Mouse (Mus musculus) limb, embryonic 12.5 days (tissue): ENCODE measurements at regions not wholly inside any gene's neighbourhood (a gene's known extent, or its start where the extent isn't known, plus 50 kb on each side); places are given as distances from the start of the nearest gene placed in this dataset.

ENCODE experiments used
- ATAC-seq: fragments of 200-750 bp; cut with Nextera tagmentation; 2 replicates; pipeline ENCODE4 v1.8.0; 2017; ENCODE audit warnings: low read depth, moderate TSS enrichment; ENCODE audit not compliant: insufficient number of reproducible peaks, insufficient read depth, low FRiP score, low TSS enrichment
- H3K27ac ChIP-seq: fragments of 300-500 bp; sonication (generic); 2 replicates; pipeline ENCODE4 v1.5.1; 2016; ENCODE audit warnings: mild to moderate bottlenecking, moderate library complexity
- H3K27me3 ChIP-seq: fragments of 300-500 bp; sonication (generic); 2 replicates; pipeline ENCODE4 v1.6.1; 2016; ENCODE audit warnings: mild to moderate bottlenecking, moderate library complexity
- H3K36me3 ChIP-seq: fragments of 300-500 bp; sonication (generic); 2 replicates; pipeline ENCODE4 v1.6.1; 2016; ENCODE audit warnings: mild to moderate bottlenecking, moderate library complexity
- H3K4me1 ChIP-seq: fragments of 300-500 bp; sonication (generic); replicated peaks from 2 replicates; pipeline ENCODE4 v1.6.1; 2016
- H3K4me2 ChIP-seq: fragments of 300-500 bp; sonication (generic); 2 replicates; pipeline ENCODE4 v1.6.1; 2016; ENCODE audit warnings: mild to moderate bottlenecking, moderate library complexity
- H3K4me3 ChIP-seq: fragments of 300-500 bp; sonication (generic); replicated peaks from 2 replicates; pipeline ENCODE4 v1.5.1; 2016; ENCODE audit warnings: mild to moderate bottlenecking
- H3K9ac ChIP-seq: fragments of 300-500 bp; sonication (generic); replicated peaks from 2 replicates; pipeline ENCODE4 v1.6.1; 2016; ENCODE audit warnings: mild to moderate bottlenecking, moderate library complexity
- H3K9me3 ChIP-seq: fragments of 300-500 bp; sonication (generic); 2 replicates; pipeline ENCODE4 v1.6.1; 2016; ENCODE audit warnings: mild to moderate bottlenecking, moderate library complexity
- WGBS: fragments of 180-500 bp; shearing (Covaris S2); methylation state at CpG from one replicate; pipeline ENCODE4 v1.1.7; 2016; 5-methylcytosine and 5-hydroxymethylcytosine counted together

DNA sequence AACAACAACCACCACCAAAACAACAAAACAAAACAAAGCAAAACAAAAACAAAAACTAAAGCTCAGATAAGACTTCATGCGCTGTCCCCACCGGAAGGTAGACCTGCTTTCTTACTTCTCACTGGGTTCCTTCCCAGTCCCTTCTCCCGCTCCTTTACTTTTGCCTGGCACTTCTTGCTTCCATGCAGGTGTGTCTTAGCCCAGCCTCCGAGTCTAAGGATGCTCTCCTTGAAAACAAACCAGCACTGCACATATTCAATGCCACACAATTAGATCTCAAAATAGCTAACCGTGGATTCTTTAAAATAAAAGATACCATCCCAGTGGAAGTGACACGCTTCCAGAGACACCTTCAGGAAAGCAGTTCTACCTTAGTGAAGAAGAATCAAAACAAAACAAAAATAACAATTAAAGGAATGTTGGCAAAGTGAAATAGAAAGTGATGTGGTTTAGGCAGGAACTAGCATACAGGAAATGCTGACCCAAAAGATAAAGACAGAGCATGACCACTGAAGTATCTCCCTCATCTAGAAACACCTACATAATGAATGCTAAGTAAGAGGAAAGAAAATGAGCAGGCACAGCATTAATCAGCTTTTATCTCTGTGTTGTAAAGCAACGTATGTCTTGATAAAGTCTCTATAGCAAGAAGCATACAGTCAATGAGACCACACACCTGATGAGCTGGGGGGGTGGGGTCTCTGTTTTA lies 358.5 kb upstream of the Id2 start:
- 86% methylated on average over 7 of the region's 7 CpGs for WGBS

DNA sequence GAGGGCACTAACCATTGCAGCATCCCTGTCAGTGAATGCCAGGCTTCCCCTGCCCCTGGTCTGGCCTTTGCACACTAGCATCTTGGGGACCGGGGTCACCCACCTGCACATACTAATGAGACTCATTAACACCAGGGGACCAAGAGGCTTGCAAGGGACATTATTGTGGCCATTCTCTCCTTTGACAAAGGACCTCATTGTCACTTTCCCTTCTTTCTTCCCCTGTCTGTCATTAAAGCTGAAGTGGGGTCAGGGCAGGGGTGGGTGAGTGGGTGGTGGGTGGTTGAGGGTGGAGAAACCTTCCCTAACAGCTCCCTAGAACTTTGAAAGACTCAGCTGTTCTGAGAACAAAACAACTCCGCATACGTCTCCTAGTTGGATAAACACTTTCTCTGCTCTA lies 356.4 kb upstream of the Id2 start:
- no peaks in the 10 kb centered on the region for H3K9me3 ChIP-seq

More for the DNA sequence above, 358.5 kb upstream of the Id2 start:
- Histone ChIP-seq H3K9me3 (no peaks in the 10 kb centered on the region), H3K4me1 (no peaks in the 10 kb centered on the region; the same call in 1 of the 2 replicates), H3K4me2 (no peak overlapping the region), H3K9ac (no peak overlapping the region), H3K27ac (no peak overlapping the region), H3K36me3 (no peaks in the 10 kb centered on the region), H3K27me3 (no peaks in the 10 kb centered on the region), H3K4me3 (no peak overlapping the region)
- no peak for ATAC-seq

DNA sequence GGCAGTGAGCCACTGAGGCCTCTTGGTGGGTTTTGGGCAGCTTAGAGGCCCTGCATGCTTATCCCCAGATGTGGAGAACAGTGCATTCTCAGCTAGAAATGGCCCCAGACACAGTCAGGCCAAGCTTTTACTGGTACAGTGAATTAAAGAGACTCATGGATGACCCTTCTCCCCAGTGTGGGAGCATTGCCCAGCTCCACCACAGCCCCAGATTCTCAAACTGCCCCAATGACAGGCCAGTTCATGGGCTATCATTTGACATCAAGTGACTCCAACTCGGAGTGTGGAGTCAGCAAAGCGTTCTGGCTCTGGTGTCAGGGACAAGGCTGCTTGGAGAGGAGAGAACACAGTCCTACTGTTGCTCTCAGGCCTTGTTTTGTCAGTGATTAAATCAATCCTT lies 354.2 kb upstream of the Id2 start:
- 87% methylated on average over 2 of the region's 2 CpGs for WGBS
- Histone ChIP-seq H3K36me3 (no peaks in the 10 kb centered on the region), H3K4me1 (no peaks in the 10 kb centered on the region; the same call in 1 of the 2 replicates), H3K4me2 (no peak overlapping the region), H3K27me3 (no peaks in the 10 kb centered on the region), H3K9me3 (no peaks in the 10 kb centered on the region), H3K9ac (no peak overlapping the region), H3K27ac (no peak overlapping the region), H3K4me3 (no peak overlapping the region)
- ATAC-seq: no peak

More for the DNA sequence above, 356.4 kb upstream of the Id2 start:
- ATAC-seq: no peak
- Histone ChIP-seq H3K9ac (no peak overlapping the region), H3K27ac (no peak overlapping the region), H3K4me1 (no peaks in the 10 kb centered on the region; the same call in 1 of the 2 replicates), H3K27me3 (no peaks in the 10 kb centered on the region), H3K4me2 (no peak overlapping the region), H3K4me3 (no peak overlapping the region), H3K36me3 (no peaks in the 10 kb centered on the region)
- WGBS: 44% methylated on average over 3 of the region's 3 CpGs

DNA sequence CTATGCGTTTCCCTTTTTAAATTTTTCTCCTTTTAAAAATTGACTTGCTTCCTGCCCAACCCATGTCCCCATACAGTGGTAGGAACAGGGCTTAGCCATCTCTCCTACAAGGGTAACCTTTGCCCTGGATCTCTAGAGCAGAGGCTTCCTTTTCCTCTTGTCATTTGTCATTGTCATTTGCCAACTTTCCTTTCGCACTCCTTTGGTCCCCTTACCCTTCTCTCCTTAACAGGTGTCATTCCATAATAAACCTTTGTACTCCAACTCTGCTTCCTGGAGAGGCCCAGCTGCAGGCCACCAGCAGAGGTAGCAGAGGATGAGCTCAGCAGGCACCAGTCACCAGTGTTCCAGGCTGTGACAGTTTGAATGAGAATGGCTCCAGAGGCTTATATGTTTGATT lies 347.4 kb upstream of the Id2 start:
- Histone ChIP-seq H3K36me3 (no peaks in the 10 kb centered on the region), H3K9me3 (no peaks in the 10 kb centered on the region), H3K4me1 (no peaks in the 10 kb centered on the region), H3K4me3 (no peak overlapping the region), H3K27ac (no peak overlapping the region), H3K4me2 (no peak overlapping the region), H3K27me3 (no peaks in the 10 kb centered on the region), H3K9ac (no peak overlapping the region)
- ATAC-seq: no peak
- 73% methylated on average over 2 of the region's 2 CpGs for WGBS

DNA sequence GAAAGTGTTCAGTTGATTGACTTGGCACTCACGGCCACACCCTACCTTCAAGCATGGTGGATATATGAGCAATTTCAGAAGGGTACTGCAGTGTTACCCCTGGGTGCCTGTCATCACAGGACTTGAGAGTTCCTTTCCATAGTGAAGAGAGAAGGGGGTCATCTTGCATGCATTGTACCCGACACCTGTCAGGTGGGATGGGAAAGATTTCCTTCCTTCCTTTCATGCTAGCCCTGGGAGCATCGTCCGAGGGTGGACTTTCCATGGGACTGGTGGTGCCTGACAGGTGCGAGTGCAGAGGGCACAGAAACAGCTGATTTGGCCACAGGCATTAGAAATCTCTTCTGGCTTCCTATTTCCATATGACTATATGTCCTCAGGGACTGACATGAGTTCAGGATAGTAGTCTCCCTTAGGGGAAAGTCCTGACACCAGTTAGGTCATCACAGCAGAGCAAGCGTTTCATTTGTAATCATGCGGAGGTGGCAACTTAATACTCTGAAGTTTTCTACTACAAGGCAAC lies 342.1 kb upstream of the Id2 start:
- Histone ChIP-seq H3K4me3 (no peak overlapping the region), H3K4me2 (no peak overlapping the region), H3K36me3 (no peaks in the 10 kb centered on the region), H3K9ac (no peak overlapping the region), H3K4me1 (peaks cover 18% of the 10 kb centered on the region), H3K27ac (no peak overlapping the region), H3K27me3 (no peaks in the 10 kb centered on the region), H3K9me3 (no peaks in the 10 kb centered on the region)
- WGBS: 89% methylated on average over 7 of the region's 7 CpGs
- ATAC-seq: no peak

DNA sequence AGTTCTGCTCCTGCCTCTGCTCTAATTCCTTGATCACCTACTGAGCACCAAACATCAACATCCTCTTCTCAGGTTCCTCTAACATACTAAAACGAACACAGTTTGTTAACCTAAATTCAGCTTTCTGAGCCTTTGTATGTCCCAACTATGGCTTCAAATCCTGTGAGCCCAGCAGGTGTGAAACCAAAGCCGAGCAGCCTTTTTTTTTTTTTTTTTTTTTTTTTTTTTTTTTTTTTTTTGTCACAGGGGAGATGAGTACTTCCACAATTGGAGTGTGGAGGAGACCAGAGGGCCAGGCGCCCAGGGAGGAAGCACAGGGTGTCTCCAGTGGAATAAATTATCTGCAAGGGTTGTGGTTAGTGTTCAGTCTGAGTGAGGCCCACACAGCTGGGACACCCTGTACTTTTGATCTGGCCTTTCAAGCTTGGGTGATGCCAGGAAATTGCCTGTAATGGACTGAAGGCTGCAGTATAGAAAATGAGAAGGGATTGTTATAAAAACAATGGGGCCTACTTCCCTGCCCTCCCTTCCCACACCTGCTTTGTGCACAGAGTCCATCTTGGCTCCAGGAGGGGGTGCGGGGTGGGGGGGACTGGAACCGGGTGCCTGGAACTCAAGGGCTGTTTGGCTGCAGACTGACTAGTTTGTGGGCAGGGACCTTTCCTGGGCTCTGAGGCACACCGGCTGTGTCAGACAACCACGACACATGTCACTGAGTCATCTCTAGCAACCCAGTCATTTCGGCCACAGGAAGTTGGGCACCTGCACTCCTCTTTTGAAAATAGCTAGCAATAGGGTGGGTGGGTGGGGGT lies 341.5 kb upstream of the Id2 start:
- Histone ChIP-seq H3K4me2 (no peak overlapping the region), H3K4me1 (peaks cover 18% of the 10 kb centered on the region), H3K27ac (no peak overlapping the region), H3K27me3 (no peaks in the 10 kb centered on the region), H3K9me3 (no peaks in the 10 kb centered on the region), H3K9ac (no peak overlapping the region), H3K36me3 (no peaks in the 10 kb centered on the region), H3K4me3 (no peak overlapping the region)
- no peak for ATAC-seq
- WGBS: 71% methylated on average over 8 of the region's 8 CpGs

DNA sequence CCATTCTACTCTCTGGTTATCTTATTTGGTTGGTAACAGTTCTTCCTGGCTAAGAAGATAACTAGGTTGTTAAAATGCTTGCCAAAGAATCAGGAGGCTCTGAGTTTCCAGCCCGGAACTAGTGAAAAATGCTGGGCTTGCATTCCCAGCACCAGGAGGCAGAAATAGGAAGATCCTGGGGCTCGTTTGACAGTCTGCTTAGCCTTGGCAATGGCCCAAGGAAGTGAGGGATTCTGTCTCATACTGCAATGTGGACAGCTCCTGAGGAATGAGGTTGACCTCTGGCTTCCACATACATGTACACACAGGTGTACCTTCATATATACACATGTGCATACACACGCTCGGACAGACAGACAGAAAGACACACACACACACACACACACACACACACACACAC lies 340.6 kb upstream of the Id2 start:
- no peaks in the 10 kb centered on the region for H3K9me3 ChIP-seq
- ATAC-seq: no peak
- WGBS: 69% methylated on average over 4 of the region's 4 CpGs
- no peak overlapping the region for H3K27ac ChIP-seq
- H3K36me3 ChIP-seq: no peaks in the 10 kb centered on the region
- H3K27me3 ChIP-seq: no peaks in the 10 kb centered on the region
- no peak overlapping the region for H3K4me2 ChIP-seq
- H3K4me3 ChIP-seq: no peak overlapping the region
- H3K4me1 ChIP-seq: peaks cover 18% of the 10 kb centered on the region
- H3K9ac ChIP-seq: no peak overlapping the region

DNA sequence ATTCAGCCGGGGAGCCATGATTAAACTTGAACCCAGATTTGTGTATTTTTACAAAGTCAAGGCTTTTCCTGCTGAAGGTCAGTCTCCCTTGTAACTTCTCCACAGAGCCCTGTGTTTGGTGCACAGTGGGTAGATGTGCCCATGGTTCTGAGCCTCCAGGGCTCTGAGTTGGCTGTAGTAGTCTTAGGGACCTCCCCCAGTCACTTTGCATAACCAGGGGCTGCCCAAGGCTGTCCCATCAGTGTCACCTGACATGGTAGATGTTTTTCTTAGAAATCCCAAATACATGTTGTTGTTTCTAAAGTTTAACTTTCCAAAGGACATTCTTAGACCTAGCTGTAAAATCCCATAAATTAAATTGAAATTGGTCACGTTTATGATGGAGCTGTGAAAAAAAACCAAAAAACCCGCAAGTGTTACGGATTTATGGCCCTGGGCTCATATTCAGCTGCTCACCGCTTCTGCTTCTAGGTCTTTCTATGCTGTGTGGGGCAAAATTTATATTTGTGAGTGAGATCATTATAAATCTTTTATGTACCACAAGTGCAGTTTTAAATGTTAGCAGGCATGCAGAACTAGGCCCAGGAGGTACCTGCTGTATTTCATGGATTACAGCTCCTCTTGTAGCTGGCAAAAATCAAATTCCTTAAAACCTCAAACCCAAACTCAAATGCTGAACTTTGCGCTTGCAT lies 339.4 kb upstream of the Id2 start:
- H3K4me2 ChIP-seq: no peak overlapping the region
- H3K4me1 ChIP-seq: peaks cover 18% of the 10 kb centered on the region
- 45% methylated on average over 6 of the region's 6 CpGs for WGBS
- H3K9me3 ChIP-seq: no peaks in the 10 kb centered on the region
- H3K36me3 ChIP-seq: no peaks in the 10 kb centered on the region
- H3K27ac ChIP-seq: peak overlapping the region; percentile 59; the same call in 1 of the 2 replicates
- no peaks in the 10 kb centered on the region for H3K27me3 ChIP-seq
- no peak overlapping the region for H3K9ac ChIP-seq
- peak; percentile 79; the same call in 1 of the 2 replicates for ATAC-seq
- no peak overlapping the region for H3K4me3 ChIP-seq

DNA sequence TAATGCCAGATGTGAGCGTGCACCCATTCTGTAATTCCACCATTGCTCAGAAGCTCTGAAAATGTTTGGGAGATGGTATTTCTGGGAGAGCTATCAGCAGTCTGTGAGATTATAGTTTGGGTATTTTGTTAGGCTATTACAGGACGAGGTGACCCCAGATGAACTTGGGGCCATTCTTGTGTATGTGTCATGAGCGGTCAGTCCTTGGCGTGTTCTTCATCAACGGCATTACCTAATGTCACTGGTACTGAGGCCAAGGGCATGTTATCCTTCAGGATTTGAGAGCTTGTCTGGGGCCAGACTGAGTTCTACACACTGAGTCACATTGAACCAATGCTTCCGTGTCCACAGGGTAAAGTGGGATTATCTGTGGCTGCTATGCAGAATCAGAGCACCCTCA lies 335.9 kb upstream of the Id2 start:
- no peak for ATAC-seq
- Histone ChIP-seq H3K4me2 (no peak overlapping the region), H3K27me3 (no peaks in the 10 kb centered on the region; the same call in 1 of the 2 replicates), H3K9me3 (no peaks in the 10 kb centered on the region), H3K4me1 (peaks cover 15% of the 10 kb centered on the region), H3K4me3 (no peak overlapping the region), H3K9ac (no peak overlapping the region), H3K27ac (no peak overlapping the region), H3K36me3 (no peaks in the 10 kb centered on the region)
- 94% methylated on average over 6 of the region's 6 CpGs for WGBS

DNA sequence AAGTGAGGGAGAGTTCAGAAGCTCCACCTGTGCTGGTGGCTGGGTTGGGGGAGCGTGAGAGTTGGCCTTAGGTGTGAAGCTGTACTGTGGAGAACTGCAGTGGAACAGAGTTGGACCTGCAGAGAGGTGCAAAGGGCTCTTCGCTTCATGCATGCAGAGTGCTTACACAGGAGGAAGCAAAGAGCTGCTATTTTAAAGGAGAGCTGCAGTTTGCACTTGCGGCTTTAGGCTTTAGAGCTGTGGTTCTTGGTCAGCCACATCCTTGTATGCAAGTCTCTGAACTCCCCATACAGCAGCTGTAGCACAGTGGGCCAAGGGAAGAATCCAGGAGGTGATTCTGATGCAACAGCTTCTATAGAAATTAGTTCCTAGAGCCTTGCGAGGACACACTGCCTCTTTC lies 334.0 kb upstream of the Id2 start:
- 85% methylated on average over 4 of the region's 4 CpGs for WGBS
- Histone ChIP-seq H3K4me3 (no peak overlapping the region), H3K27ac (no peak overlapping the region), H3K9me3 (no peaks in the 10 kb centered on the region), H3K9ac (no peak overlapping the region), H3K4me1 (no peaks in the 10 kb centered on the region), H3K36me3 (no peaks in the 10 kb centered on the region), H3K27me3 (no peaks in the 10 kb centered on the region; the same call in 1 of the 2 replicates), H3K4me2 (no peak overlapping the region)
- ATAC-seq: no peak
